Mouse (Mus musculus) fibroblast of lung, adult 2 months (primary cell): ENCODE measurements around the gene Med18.
"Not testable (repeated sequence)": the region's sequence is repeated elsewhere in the genome, so short reads cannot be mapped to it uniquely, and the experiment has no call there.

Experiments
- DNase-seq: peaks from one replicate; pipeline ENCODE4 v3.0.0-alpha.2; 2011; ENCODE audit warnings: low read depth

Gene Med18

DNA sequence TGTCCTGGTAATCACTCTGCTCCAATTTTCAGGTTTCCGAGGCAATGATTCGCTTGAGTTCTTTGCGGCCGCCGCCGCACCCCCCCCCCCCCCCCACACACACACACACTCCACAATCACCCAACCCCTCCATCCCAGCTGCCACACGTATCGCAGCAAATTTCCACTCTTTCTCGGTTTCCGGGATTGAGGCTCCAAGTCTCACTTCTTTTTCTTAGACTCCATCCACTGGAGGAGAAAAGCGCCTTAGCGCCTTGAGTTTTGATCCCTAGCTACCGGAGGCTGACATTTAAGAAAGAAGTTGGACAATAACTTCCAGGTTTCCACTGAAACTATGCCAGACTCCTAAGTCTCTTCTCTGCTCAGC is 42.2 kb downstream of the Med18 start:
- DNase-seq, result no peak

DNA sequence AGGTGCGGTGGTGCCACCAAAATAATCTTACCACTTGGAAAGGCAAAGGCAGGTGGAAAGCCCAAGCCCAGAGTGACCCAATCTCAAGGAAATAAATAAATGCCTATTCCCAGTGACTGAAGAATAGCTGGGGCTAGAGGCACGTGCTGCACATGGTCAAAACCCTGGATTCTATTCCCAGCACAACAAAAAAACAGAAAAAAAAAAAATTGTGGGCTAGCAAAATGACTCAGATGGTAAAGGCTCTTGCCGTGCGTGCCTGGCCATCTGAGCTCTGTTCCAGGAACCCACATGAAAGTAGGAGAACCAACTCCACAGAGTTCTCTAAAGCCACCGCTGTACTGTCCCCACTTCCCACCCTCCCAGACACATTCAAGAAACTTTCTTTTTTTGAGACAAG is 43.2 kb downstream of the Med18 start:
- DNase-seq, result peak; percentile 27

DNA sequence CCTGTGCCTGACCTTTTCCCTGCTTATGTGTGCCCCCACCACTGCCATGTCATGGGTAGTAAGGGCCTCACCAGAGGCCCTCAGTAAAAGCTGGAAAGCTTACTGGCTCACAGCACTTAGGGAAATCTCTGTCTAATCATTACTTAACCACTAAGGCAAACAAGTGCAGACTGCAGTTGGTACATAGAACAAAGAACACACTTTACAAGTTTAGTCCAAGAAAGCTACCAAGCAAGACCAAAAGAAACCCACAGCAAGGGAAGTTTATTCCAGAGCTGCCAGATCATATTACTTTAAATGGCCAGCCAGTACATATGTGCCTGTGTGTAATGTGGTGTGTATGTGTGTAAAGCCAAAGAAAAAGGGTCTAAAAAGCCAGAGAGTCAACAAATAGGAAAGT is 47.8 kb downstream of the Med18 start:
- peak; percentile 45 for DNase-seq

DNA sequence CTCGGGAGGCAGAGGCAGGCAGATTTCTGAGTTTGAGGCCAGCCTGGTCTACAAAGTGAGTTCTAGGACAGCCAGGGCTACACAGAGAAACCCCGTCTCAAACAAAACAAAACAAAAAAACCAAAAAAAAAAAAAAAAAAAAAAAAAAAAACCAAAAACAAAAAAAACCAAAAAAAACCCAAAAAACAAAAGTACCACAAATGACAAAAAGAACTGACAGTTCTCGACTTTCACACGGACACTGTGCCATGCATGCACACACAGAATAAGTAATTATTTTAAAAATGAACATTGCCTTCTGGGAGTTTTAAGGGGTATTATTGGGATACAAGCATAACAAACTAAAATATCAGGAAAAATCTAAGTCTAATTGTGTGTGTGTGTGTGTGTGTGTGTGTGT is 50.5 kb downstream of the Med18 start:
- not testable (repeated sequence) for DNase-seq

DNA sequence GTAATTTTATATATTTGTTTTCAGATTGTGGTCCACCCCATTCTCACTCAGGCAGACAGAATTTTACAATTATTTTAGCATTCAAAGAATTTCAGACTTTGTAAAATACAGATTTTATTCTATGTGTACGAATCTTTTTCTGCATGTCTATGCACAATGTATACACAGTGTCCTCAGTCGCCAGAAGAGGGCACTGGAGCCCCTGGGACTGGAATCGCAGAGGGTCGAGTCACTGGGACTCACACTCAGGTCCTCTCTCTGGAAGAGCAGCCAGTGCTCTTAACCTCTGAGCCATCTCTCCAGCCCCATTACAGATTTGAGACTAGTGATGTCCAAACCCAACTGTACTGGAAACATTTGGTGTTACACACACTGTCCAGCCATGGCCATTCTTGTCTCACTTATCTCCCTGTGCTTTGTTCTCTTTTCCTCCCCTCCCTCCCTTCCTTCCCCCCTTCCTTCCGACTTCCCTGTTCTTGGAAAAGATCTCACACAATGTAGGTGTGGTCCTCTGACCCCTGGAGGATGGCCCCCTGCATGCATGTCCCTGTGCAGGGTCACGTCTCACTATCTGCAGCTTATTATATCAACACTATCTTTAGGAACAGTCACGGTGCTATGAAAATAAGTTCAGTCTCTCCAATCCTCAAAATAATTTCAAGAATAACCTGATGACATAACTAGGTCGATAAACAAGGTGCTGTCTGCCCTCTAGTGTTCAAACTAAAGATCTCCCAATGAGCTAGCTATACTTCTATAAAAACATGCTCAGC is 52.2 kb downstream of the Med18 start:
- no peak for DNase-seq

DNA sequence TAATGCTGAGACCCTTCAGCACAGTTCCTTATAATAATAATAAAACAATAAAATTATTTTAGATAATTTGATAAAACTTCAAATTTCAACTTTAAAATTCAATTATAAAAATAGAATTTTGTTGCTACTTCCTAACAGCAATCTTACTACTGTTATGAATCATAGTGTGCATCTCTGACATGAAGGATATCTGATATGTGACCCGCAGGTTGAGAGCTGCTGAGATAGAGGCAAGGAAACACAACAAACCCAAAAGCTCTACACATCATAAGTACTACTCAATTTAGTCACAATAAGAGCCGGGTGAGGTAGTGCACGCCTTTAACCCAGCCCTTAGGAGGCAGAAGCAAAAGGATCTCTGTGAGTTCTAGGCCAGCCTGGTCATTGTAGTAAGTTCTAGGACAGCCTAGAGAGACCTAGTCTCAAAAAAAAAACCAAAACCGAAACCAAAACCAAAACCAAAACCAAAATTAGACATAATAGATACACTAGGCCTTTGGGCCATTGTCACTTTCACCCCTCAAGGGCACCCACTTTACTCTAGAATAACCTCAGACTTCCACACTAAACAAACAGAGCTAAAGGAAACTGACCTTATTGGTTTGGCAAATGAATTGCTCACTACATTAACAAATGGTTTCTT is 54.0 kb downstream of the Med18 start:
- DNase-seq, result no peak
